Mouse (Mus musculus) macrophage (primary cell): ENCODE measurements around the gene Csf2ra. TPM values are rescaled to one million over a fixed set of nuclear protein-coding genes. Genes with fewer than 3 reads are reported as not detected.
"Not testable (repeated sequence)": the region's sequence is repeated elsewhere in the genome, so short reads cannot be mapped to it uniquely, and the experiment has no call there.

Source experiments
- H3K27ac ChIP-seq: fragments of 350-480 bp; formaldehyde crosslinking; 2 replicates; pipeline ENCODE4 v1.9.0; 2021
- H3K36me3 ChIP-seq: fragments of 350-480 bp; formaldehyde crosslinking; 2 replicates; pipeline ENCODE4 v1.9.0; 2021; ENCODE audit errors: inconsistent target
- H3K4me3 ChIP-seq: fragments of 350-480 bp; formaldehyde crosslinking; 2 replicates; pipeline ENCODE4 v1.9.0; 2021; ENCODE audit errors: inconsistent target
- H3K79me2 ChIP-seq: fragments of 350-480 bp; formaldehyde crosslinking; 2 replicates; pipeline ENCODE4 v1.9.0; 2021; ENCODE audit errors: inconsistent target
- WGBS: methylation state at CpG from one replicate; pipeline ENCODE4 v1.1.7; 2026; ENCODE audit warnings: inconsistent platforms; ENCODE audit not compliant: missing documents; 5-methylcytosine and 5-hydroxymethylcytosine counted together
- polyA plus RNA-seq: library from polyadenylated mRNA; stranded (reverse); fragments of 250-400 nt; gene quantifications from 3 replicates; pipeline ENCODE4 v1.2.4, GENCODE M21; 2018; ENCODE audit warnings: inconsistent platforms

Gene Csf2ra
- polyA plus RNA-seq, 1 experiment from 2014 or later = 109 TPM

GRCm38 (mm10) chr19:61237967-61238366, 9.7 kb upstream of the Csf2ra start:
- H3K79me2 ChIP-seq = no peaks in the 10 kb centered on the region
- 73% methylated on average over 2 of the region's 2 CpGs for WGBS
- no peak overlapping the region for H3K27ac ChIP-seq
- no peaks in the 10 kb centered on the region for H3K36me3 ChIP-seq
- no peak overlapping the region for H3K4me3 ChIP-seq

- H3K36me3 ChIP-seq = no peaks in the 10 kb centered on the region
- H3K27ac ChIP-seq = no peak overlapping the region
- WGBS = 83% methylated on average over 5 of the region's 5 CpGs
- H3K79me2 ChIP-seq = no peaks in the 10 kb centered on the region
- no peak overlapping the region for H3K4me3 ChIP-seq
Measured at GRCm38 (mm10) chr19:61234532-61234931, 6.3 kb upstream of the Csf2ra start.

- WGBS = under 1% methylated on average over 68 of the region's 71 CpGs
- H3K27ac ChIP-seq = peak overlapping the region; percentile 88
- H3K36me3 ChIP-seq = no peaks in the 10 kb centered on the region
Measured at GRCm38 (mm10) chr19:61226928-61227854, 1.0 kb downstream of the Csf2ra start.

GRCm38 (mm10) chr19:61226401-61226927, 1.8 kb downstream of the Csf2ra start:
- H3K79me2 ChIP-seq = no peaks in the 10 kb centered on the region
- no peaks in the 10 kb centered on the region for H3K36me3 ChIP-seq
- H3K4me3 ChIP-seq = no peak overlapping the region
- WGBS = 6% methylated on average over 48 of the region's 71 CpGs
- peak overlapping the region; percentile 88 for H3K27ac ChIP-seq

More at GRCm38 (mm10) chr19:61226928-61227854, 1.0 kb downstream of the Csf2ra start:
- Histone ChIP-seq H3K79me2 (no peaks in the 10 kb centered on the region), H3K4me3 (peak overlapping the region; percentile 69)

GRCm38 (mm10) chr19:61225526-61226400, 2.5 kb downstream of the Csf2ra start:
- Histone ChIP-seq H3K4me3 (no peak overlapping the region), H3K36me3 (no peaks in the 10 kb centered on the region), H3K79me2 (no peaks in the 10 kb centered on the region), H3K27ac (no peak overlapping the region)
- 27% methylated on average over 64 of the region's 70 CpGs for WGBS

- Histone ChIP-seq H3K27ac (no peak overlapping the region), H3K36me3 (no peaks in the 10 kb centered on the region), H3K79me2 (no peaks in the 10 kb centered on the region), H3K4me3 (no peak overlapping the region)
- 68% methylated on average over 32 of the region's 53 CpGs for WGBS
Measured at GRCm38 (mm10) chr19:61224678-61225525, 3.3 kb downstream of the Csf2ra start.

- 88% methylated on average over 6 of the region's 6 CpGs for WGBS
- Histone ChIP-seq H3K4me3 (no peak overlapping the region), H3K27ac (no peak overlapping the region), H3K79me2 (no peaks in the 10 kb centered on the region), H3K36me3 (no peaks in the 10 kb centered on the region)
Measured at GRCm38 (mm10) chr19:61223706-61224328, 4.4 kb downstream of the Csf2ra start.

GRCm38 (mm10) chr19:61207506-61207905, 20.7 kb downstream of the Csf2ra start:
- H3K4me3 ChIP-seq, H3K27ac ChIP-seq, H3K79me2 ChIP-seq, H3K36me3 ChIP-seq: not testable (repeated sequence)
- 81% methylated on average over 6 of the region's 6 CpGs for WGBS

GRCm38 (mm10) chr19:61199836-61200235, 28.4 kb downstream of the Csf2ra start:
- no peaks in the 10 kb centered on the region for H3K79me2 ChIP-seq
- no peaks in the 10 kb centered on the region for H3K36me3 ChIP-seq
- H3K4me3 ChIP-seq = no peak overlapping the region
- H3K27ac ChIP-seq = no peak overlapping the region
- WGBS = 12% methylated on average over 9 of the region's 10 CpGs

GRCm38 (mm10) chr19:61199316-61199715, 28.9 kb downstream of the Csf2ra start:
- Histone ChIP-seq H3K4me3 (no peak overlapping the region), H3K36me3 (no peaks in the 10 kb centered on the region), H3K27ac (no peak overlapping the region), H3K79me2 (no peaks in the 10 kb centered on the region)
- WGBS = 12% methylated on average over 13 of the region's 13 CpGs

- 95% methylated on average over 2 of the region's 2 CpGs for WGBS
- H3K79me2 ChIP-seq, H3K4me3 ChIP-seq, H3K27ac ChIP-seq, H3K36me3 ChIP-seq: not testable (repeated sequence)
Measured at GRCm38 (mm10) chr19:61183590-61183989, 44.6 kb downstream of the Csf2ra start, which contains the start of gene Gm6020. TSS of gene Gm6020 (plus strand) at chr19:61183890.

- H3K79me2 ChIP-seq = no peaks in the 10 kb centered on the region
- WGBS = 35% methylated on average over 38 of the region's 39 CpGs
- H3K27ac ChIP-seq = no peak within 1 kb of the TSS
- H3K36me3 ChIP-seq = no peaks in the 10 kb centered on the region
- H3K4me3 ChIP-seq = no peak within 1 kb of the TSS
Measured at GRCm38 (mm10) chr19:61175756-61176324, 52.4 kb downstream of the Csf2ra start, which contains the start of gene Gm7102. TSS of gene Gm7102 (minus strand) at chr19:61176309.
